Mouse (Mus musculus): ENCODE measurements around the gene Rai2.

- no peak for TF ChIP-seq CTCF (IDR thresholded peaks at IDR 0.05; ENCODE audit: low read depth, low read length)
- no peak for TF ChIP-seq GATA1 (IDR thresholded peaks at IDR 0.05; ENCODE audit: borderline replicate concordance, low read length)
- TF ChIP-seq TAL1 (conservative IDR thresholded peaks at IDR 0.05; ENCODE audit: low read depth, low read length): no peak
- no peak for TF ChIP-seq GATA2 (IDR thresholded peaks at IDR 0.05; ENCODE audit: borderline replicate concordance, low read depth, low read length)
Measured at GRCm38 (mm10) chrX:161721082-161721481, 4.2 kb downstream of the Rai2 start.

Measured in G1E (cell line).